Mouse (Mus musculus): ENCODE results near the gene Pemt. TPM values are rescaled to one million over a fixed set of nuclear protein-coding genes. Genes with fewer than 3 reads are reported as not detected.

The Pemt gene
- total RNA-seq, 2 experiments from 2014 or later: 2.5 to 4.0 TPM

GRCm38 (mm10) chr11:60005866-60006265 is 40.4 kb downstream of the Pemt start:
- DNase-seq: no peak
- intact Hi-C loops (cut with DNase I): no loop called here

GRCm38 (mm10) chr11:60004716-60005115 is 41.6 kb downstream of the Pemt start:
- DNase-seq: no peak
- intact Hi-C loops (cut with DNase I): no loop called here

GRCm38 (mm10) chr11:60003811-60004210 is 42.5 kb downstream of the Pemt start:
- DNase-seq: no peak
- intact Hi-C loops (cut with DNase I): no loop called here

GRCm38 (mm10) chr11:60001231-60001980 is 44.9 kb downstream of the Pemt start:
- intact Hi-C loops (cut with DNase I): no loop called here
- DNase-seq: no peak

GRCm38 (mm10) chr11:59994318-59994717 is 52.0 kb downstream of the Pemt start:
- no peak for DNase-seq
- intact Hi-C loops (cut with DNase I): no loop called here

GRCm38 (mm10) chr11:59991365-59991764 is 54.9 kb downstream of the Pemt start:
- intact Hi-C loops (cut with DNase I): no loop called here

GRCm38 (mm10) chr11:59989406-59989805 is 56.9 kb downstream of the Pemt start:
- intact Hi-C loops (cut with DNase I): no loop called here
- no peak for DNase-seq

More at GRCm38 (mm10) chr11:59991365-59991764, 54.9 kb downstream of the Pemt start:
- no peak for DNase-seq

GRCm38 (mm10) chr11:59977831-59978230 is 68.5 kb downstream of the Pemt start:
- intact Hi-C loops (cut with DNase I): no loop called here
- no peak for DNase-seq

GRCm38 (mm10) chr11:59975241-59975640 is 71.0 kb downstream of the Pemt start:
- DNase-seq: no peak
- intact Hi-C loops (cut with DNase I): no loop called here

- intact Hi-C loops (cut with DNase I): no loop called here
- DNase-seq: no peak
Measured at GRCm38 (mm10) chr11:59973389-59973788, 72.9 kb downstream of the Pemt start.

- DNase-seq: no peak
- intact Hi-C loops (cut with DNase I): no loop called here
Measured at GRCm38 (mm10) chr11:59971691-59972090, 74.6 kb downstream of the Pemt start.

- DNase-seq: no peak
- intact Hi-C loops (cut with DNase I): no loop called here
Measured at GRCm38 (mm10) chr11:59970780-59971179, 75.5 kb downstream of the Pemt start.

- no peak for DNase-seq
- intact Hi-C loops (cut with DNase I): no loop called here
Measured at GRCm38 (mm10) chr11:59967765-59968164, 78.5 kb downstream of the Pemt start.

- DNase-seq: no peak
- intact Hi-C loops (cut with DNase I): no loop called here
Measured at GRCm38 (mm10) chr11:59966102-59966483, 80.2 kb downstream of the Pemt start.

- DNase-seq: peak; percentile 87 to 88
- intact Hi-C loops (cut with DNase I): loop anchor here (1.0 to 2.0 kb wide), 3 partner anchors 62 to 111 kb away; no protein-coding TSS in a partner anchor
Measured at GRCm38 (mm10) chr11:59965227-59966101, 80.8 kb downstream of the Pemt start.

- intact Hi-C loops (cut with DNase I): loop anchor here (1.0 to 5.0 kb wide), 4 partner anchors 62 to 112 kb away; no protein-coding TSS in a partner anchor
- DNase-seq: peak; percentile 85 to 86
Measured at GRCm38 (mm10) chr11:59964818-59965217, 81.5 kb downstream of the Pemt start, which contains the start of gene Rasd1. Gene Rasd1 (minus strand): TSS chr11:59964944.

GRCm38 (mm10) chr11:59964163-59964758 is 82.0 kb downstream of the Pemt start:
- peak in 1 of 2 experiments; percentile 44 for DNase-seq
- intact Hi-C loops (cut with DNase I): loop anchor here (2.0 to 5.0 kb wide), 2 partner anchors 62 to 113 kb away; no protein-coding TSS in a partner anchor

- peak in 1 of 2 experiments; percentile 41 for DNase-seq
- intact Hi-C loops (cut with DNase I): loop anchor here (2.0 to 5.0 kb wide), 2 partner anchors 61 to 113 kb away; no protein-coding TSS in a partner anchor
Measured at GRCm38 (mm10) chr11:59963364-59964162, 82.7 kb downstream of the Pemt start.

GRCm38 (mm10) chr11:59962590-59962989 is 83.7 kb downstream of the Pemt start:
- intact Hi-C loops (cut with DNase I): loop anchor here (5.0 kb wide), 1 partner anchor 60 kb away; no protein-coding TSS in a partner anchor

More at GRCm38 (mm10) chr11:59962590-59962989, 83.7 kb downstream of the Pemt start:
- DNase-seq: no peak

Measured in heart, postnatal 36 days (tissue).